Mouse (Mus musculus) CH12.LX (cell line): ENCODE measurements around the gene Ctdsp1. TPM values are rescaled to one million over a fixed set of nuclear protein-coding genes. Genes with fewer than 3 reads are reported as not detected.

Source experiments
- DNase-seq: peaks from one replicate; pipeline ENCODE4 v3.0.0-alpha.2; 2013; ENCODE audit errors: extremely low read depth
- H3K27ac ChIP-seq: 2 replicates; pipeline ENCODE4 v1.5.1; 2012; ENCODE audit warnings: low read depth, mild to moderate bottlenecking, control low read depth, moderate library complexity; ENCODE audit not compliant: insufficient read depth
- H3K27me3 ChIP-seq: replicated peaks from 2 replicates; pipeline ENCODE3; 2012; ENCODE audit warnings: inconsistent platforms
- H3K36me3 ChIP-seq, 2 experiments: replicated peaks in 1 of 2; 2 replicates each; pipeline versions ENCODE3 to v1.6.1; 2012; ENCODE audit warnings: inconsistent platforms in 1 of 2, low read length in 1 of 2, mild to moderate bottlenecking in 1 of 2, mixed read lengths in 1 of 2, moderate library complexity in 1 of 2; ENCODE audit not compliant: control insufficient read depth in 1 of 2, insufficient read depth in 1 of 2
- H3K4me1 ChIP-seq, 2 experiments: 2 replicates each; pipeline ENCODE4 v1.6.1; 2012; ENCODE audit warnings: inconsistent platforms in 1 of 2, moderate library complexity in 1 of 2; ENCODE audit not compliant: insufficient read depth in 2 of 2, control insufficient read depth in 1 of 2
- H3K4me2 ChIP-seq: 2 replicates; pipeline ENCODE4 v1.6.1; 2012; ENCODE audit warnings: low read depth, mild to moderate bottlenecking, control low read depth; ENCODE audit not compliant: poor library complexity, insufficient read depth, severe bottlenecking
- H3K4me3 ChIP-seq, 3 experiments: fragments of 150-350 bp in 1 of 3; sonication (generic) in 1 of 3; replicated peaks in 1 of 3; 2 replicates each; pipeline versions ENCODE3 to v1.5.1; 2011 to 2012; ENCODE audit warnings: low read depth in 2 of 3, low read length in 2 of 3, mild to moderate bottlenecking in 2 of 3, moderate library complexity in 2 of 3, control low read depth in 1 of 3, improper control_type of control experiment in 1 of 3, inconsistent platforms in 1 of 3, mixed read lengths in 1 of 3; ENCODE audit not compliant: poor library complexity in 1 of 3
- H3K79me2 ChIP-seq: replicated peaks from 2 replicates; pipeline ENCODE4 v1.6.1; 2012; ENCODE audit warnings: mild to moderate bottlenecking, moderate library complexity; ENCODE audit not compliant: control insufficient read depth, poor library complexity, insufficient read depth, severe bottlenecking; ENCODE audit errors: extremely low read depth
- H3K9ac ChIP-seq: 2 replicates; pipeline ENCODE4 v1.6.1; 2012; ENCODE audit warnings: low read depth, mild to moderate bottlenecking, control low read depth, moderate library complexity; ENCODE audit not compliant: insufficient read depth
- H3K9me3 ChIP-seq: replicated peaks from 2 replicates; pipeline ENCODE3; 2012; ENCODE audit warnings: low read length, inconsistent platforms, mixed read lengths
- CHD2 ChIP-seq: IDR thresholded peaks from 2 replicates; pipeline ENCODE4 v1.6.1; 2011; ENCODE audit warnings: low read length, improper control_type of control experiment
- ELF1 ChIP-seq: IDR thresholded peaks from 2 replicates; pipeline ENCODE4 v1.6.1; 2014; ENCODE audit warnings: low read depth, mild to moderate bottlenecking, inconsistent platforms, low read length, improper control_type of control experiment
- EP300 ChIP-seq: IDR thresholded peaks from 2 replicates; pipeline ENCODE4 v1.6.1; 2011; ENCODE audit warnings: low read length, improper control_type of control experiment
- HCFC1 ChIP-seq: IDR thresholded peaks from 2 replicates; pipeline ENCODE4 v1.6.1; 2012; ENCODE audit warnings: low read depth, mild to moderate bottlenecking, inconsistent platforms, low read length, improper control_type of control experiment
- IRF4 ChIP-seq: IDR thresholded peaks from 2 replicates; pipeline ENCODE4 v1.6.1; 2014; ENCODE audit warnings: low read depth, mild to moderate bottlenecking, inconsistent platforms, low read length, improper control_type of control experiment
- KAT2A ChIP-seq: IDR thresholded peaks from 2 replicates; pipeline ENCODE4 v1.6.1; 2012; ENCODE audit warnings: low read length, improper control_type of control experiment, inconsistent platforms; ENCODE audit not compliant: insufficient replicate concordance
- MAFK ChIP-seq: IDR thresholded peaks from 2 replicates; pipeline ENCODE4 v1.6.1; 2011; ENCODE audit warnings: low read length, improper control_type of control experiment; ENCODE audit not compliant: insufficient replicate concordance
- MAZ ChIP-seq: IDR thresholded peaks from 2 replicates; pipeline ENCODE4 v1.6.1; 2012; ENCODE audit warnings: low read depth, mild to moderate bottlenecking, inconsistent platforms, low read length, improper control_type of control experiment, moderate library complexity
- MEF2A ChIP-seq: IDR thresholded peaks from 2 replicates; pipeline ENCODE4 v1.6.1; 2014; ENCODE audit warnings: low read depth, mild to moderate bottlenecking, inconsistent platforms, low read length, improper control_type of control experiment, borderline replicate concordance
- PAX5 ChIP-seq: IDR thresholded peaks from 2 replicates; pipeline ENCODE4 v1.6.1; 2012; ENCODE audit warnings: low read length, inconsistent platforms, mixed read lengths
- POLR2A ChIP-seq: IDR thresholded peaks from 2 replicates; pipeline ENCODE4 v1.6.1; 2011; ENCODE audit warnings: low read depth, mild to moderate bottlenecking, improper control_type of control experiment, low read length
- POLR2AphosphoS2 ChIP-seq: IDR thresholded peaks from 2 replicates; pipeline ENCODE4 v1.6.1; 2011; ENCODE audit warnings: low read depth, low read length, improper control_type of control experiment
- RAD21 ChIP-seq: IDR thresholded peaks from 2 replicates; pipeline ENCODE4 v1.6.1; 2011; ENCODE audit warnings: low read depth, mild to moderate bottlenecking, low read length, improper control_type of control experiment, moderate library complexity
- UBTF ChIP-seq: IDR thresholded peaks from 2 replicates; pipeline ENCODE4 v1.6.1; 2012; ENCODE audit warnings: low read depth, mild to moderate bottlenecking, inconsistent platforms, low read length, improper control_type of control experiment, moderate library complexity
- ZMIZ1 ChIP-seq: IDR thresholded peaks from 2 replicates; pipeline ENCODE4 v1.6.1; 2012; ENCODE audit warnings: low read depth, mild to moderate bottlenecking, inconsistent platforms, low read length, improper control_type of control experiment
- dilution Hi-C: fragments of 300-500 bp; cut with MboI; formaldehyde crosslinking; loops from 2 replicates; pipeline ENCODE4 v1.14.3; 2020; ENCODE audit warnings: low sequenced_read_pairs; ENCODE audit not compliant: extremely low pct_unique_long_range_greater_than_20kb, extremely low pct_ligation_motif_present
- in situ Hi-C: fragments of 300-500 bp; cut with MboI; formaldehyde crosslinking; loops from 3 replicates; pipeline ENCODE4 v1.14.3; 2019; ENCODE audit warnings: low sequenced_read_pairs, low pct_ligation_motif_present, low pct_unique_long_range_greater_than_20kb, mixed read lengths
- polyA plus RNA-seq: library from polyadenylated mRNA; unstranded; fragments of >175 nt; gene quantifications from 2 replicates; pipeline ENCODE4 v1.2.1, GENCODE M21; 2012; ENCODE audit warnings: low read depth; ENCODE audit not compliant: insufficient read length
- total RNA-seq, 2 experiments: library from RNA; depleted of rRNA; stranded (reverse); fragments of 300-350 nt in 1 of 2; fragments of >200 nt in 1 of 2; gene quantifications; 2 replicates each; pipeline ENCODE4 v1.2.3; 2012 to 2014

The Ctdsp1 gene
- total and polyA plus RNA-seq, 3 experiments: 14.4 to 65.8 (median 23.4) TPM

DNA sequence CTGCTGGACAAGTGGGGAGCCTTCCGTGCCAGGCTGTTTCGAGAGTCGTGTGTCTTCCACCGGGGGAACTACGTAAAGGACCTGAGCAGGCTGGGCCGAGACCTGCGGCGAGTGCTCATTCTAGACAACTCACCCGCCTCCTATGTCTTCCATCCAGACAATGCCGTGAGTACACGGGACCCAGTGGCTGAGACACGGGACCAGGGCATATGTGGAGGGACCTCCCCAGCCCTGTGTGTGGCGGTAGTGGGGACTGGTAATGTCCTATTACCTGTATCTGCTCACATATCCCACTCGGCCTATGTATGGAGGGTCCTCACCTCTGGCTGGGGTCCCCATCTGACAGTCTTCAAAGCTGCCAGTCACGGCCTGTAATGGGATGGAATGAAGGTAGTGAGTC lies 3.5 kb downstream of the Ctdsp1 start:
- H3K4me1 ChIP-seq: peaks cover 2 to 46% of the 10 kb centered on the region in 2 experiments; a peak in 3 of 4 replicates
- in situ Hi-C loops: loop anchor here (5.0 to 10.0 kb wide), 2 partner anchors 50 to 83 kb away; no protein-coding TSS in a partner anchor

GRCm38 (mm10) chr1:74395290-74395689 lies 4.0 kb downstream of the Ctdsp1 start:
- H3K4me2 ChIP-seq: no peak overlapping the region
- TF ChIP-seq MAZ: no peak
- TF ChIP-seq CHD2: no peak
- TF ChIP-seq HCFC1: no peak
- TF ChIP-seq KAT2A: no peak
- H3K4me1 ChIP-seq: peaks cover 2 to 43% of the 10 kb centered on the region in 2 experiments; a peak in 3 of 4 replicates
- H3K4me3 ChIP-seq: no peak overlapping the region
- peaks cover 19 to 22% of the 10 kb centered on the region in 2 experiments for H3K36me3 ChIP-seq
- H3K27me3 ChIP-seq: no peaks in the 10 kb centered on the region
- dilution Hi-C loops (no loop called here), in situ Hi-C loops (loop anchor here (10.0 kb wide), 1 partner anchor 50 kb away; no protein-coding TSS in a partner anchor)
- H3K27ac ChIP-seq: no peak overlapping the region
- no peaks in the 10 kb centered on the region for H3K9me3 ChIP-seq
- peaks cover 21% of the 10 kb centered on the region for H3K79me2 ChIP-seq
- no peak for DNase-seq
- H3K9ac ChIP-seq: no peak overlapping the region

More for the DNA sequence above, 3.5 kb downstream of the Ctdsp1 start:
- Histone ChIP-seq H3K27ac (no peak overlapping the region), H3K79me2 (peaks cover 21% of the 10 kb centered on the region), H3K4me3 (no peak overlapping the region), H3K4me2 (no peak overlapping the region), H3K36me3 (peaks cover 19 to 22% of the 10 kb centered on the region in 2 experiments), H3K9ac (no peak overlapping the region), H3K9me3 (no peaks in the 10 kb centered on the region), H3K27me3 (no peaks in the 10 kb centered on the region)
- DNase-seq: no peak
- TF ChIP-seq POLR2A: no peak
- no peak for TF ChIP-seq PAX5
- no peak for TF ChIP-seq EP300
- TF ChIP-seq RAD21: no peak
- TF ChIP-seq IRF4: no peak
- no peak for TF ChIP-seq MAFK
- TF ChIP-seq UBTF: no peak
- no peak for TF ChIP-seq POLR2AphosphoS2
- no peak for TF ChIP-seq MEF2A
- no peak for TF ChIP-seq KAT2A
- TF ChIP-seq ELF1: no peak
- TF ChIP-seq ZMIZ1: no peak
- dilution Hi-C loops: no loop called here
